Mouse (Mus musculus) G1E (cell line): Measurements from ENCODE around the gene Ppp1r32.

Source experiments
- CTCF ChIP-seq: IDR thresholded peaks from 2 replicates; pipeline ENCODE4 v1.5.1; 2012; ENCODE audit warnings: low read depth, low read length, inconsistent platforms, mixed read lengths
- GATA1 ChIP-seq: IDR thresholded peaks from 2 replicates; pipeline ENCODE4 v1.6.1; 2012; ENCODE audit warnings: borderline replicate concordance, low read length, inconsistent platforms, mixed read lengths

GRCm38 (mm10) chr19:10472958-10473357 lies 9.8 kb downstream of the Ppp1r32 start:
- no peak for TF ChIP-seq CTCF
- no peak for TF ChIP-seq GATA1
